Mouse (Mus musculus) embryonic facial prominence, embryonic 15.5 days (tissue): ENCODE measurements at regions not wholly inside any gene's neighbourhood (a gene's known extent, or its start where the extent isn't known, plus 50 kb on each side); places are given as distances from the start of the nearest gene placed in this dataset.

Source experiments
- ATAC-seq: fragments of 200-750 bp; cut with Nextera tagmentation; 2 replicates; pipeline ENCODE4 v1.8.0; 2017; ENCODE audit warnings: low read depth, moderate TSS enrichment; ENCODE audit not compliant: insufficient number of reproducible peaks, low FRiP score, low TSS enrichment
- H3K27ac ChIP-seq: fragments of 300-500 bp; sonication (generic); replicated peaks from 2 replicates; pipeline ENCODE4 v1.5.1; 2015; ENCODE audit warnings: mild to moderate bottlenecking, inconsistent platforms
- H3K27me3 ChIP-seq: fragments of 300-500 bp; sonication (generic); 2 replicates; pipeline ENCODE4 v1.6.1; 2015; ENCODE audit warnings: inconsistent platforms
- H3K36me3 ChIP-seq: fragments of 300-500 bp; sonication (generic); 2 replicates; pipeline ENCODE4 v1.6.1; 2015; ENCODE audit warnings: mild to moderate bottlenecking, inconsistent platforms
- H3K4me1 ChIP-seq: fragments of 300-500 bp; sonication (generic); 2 replicates; pipeline ENCODE4 v1.6.1; 2015; ENCODE audit warnings: inconsistent platforms
- H3K4me2 ChIP-seq: fragments of 300-500 bp; sonication (generic); replicated peaks from 2 replicates; pipeline ENCODE4 v1.6.1; 2015; ENCODE audit warnings: mild to moderate bottlenecking, inconsistent platforms
- H3K4me3 ChIP-seq: fragments of 300-500 bp; sonication (generic); replicated peaks from 2 replicates; pipeline ENCODE4 v1.5.1; 2015; ENCODE audit warnings: mild to moderate bottlenecking, inconsistent platforms
- H3K9ac ChIP-seq: fragments of 300-500 bp; sonication (generic); 2 replicates; pipeline ENCODE4 v1.6.1; 2015; ENCODE audit warnings: inconsistent platforms
- H3K9me3 ChIP-seq: fragments of 300-500 bp; sonication (generic); replicated peaks from 2 replicates; pipeline ENCODE4 v1.6.1; 2016; ENCODE audit warnings: inconsistent platforms
- WGBS: fragments of 180-500 bp; shearing (Covaris S2); methylation state at CpG from one replicate; pipeline ENCODE4 v1.1.7; 2015; 5-methylcytosine and 5-hydroxymethylcytosine counted together

- no peak overlapping the region for H3K4me3 ChIP-seq
- 66% methylated on average over 18 of the region's 18 CpGs for WGBS
- H3K4me1 ChIP-seq: no peaks in the 10 kb centered on the region
- H3K9me3 ChIP-seq: no peaks in the 10 kb centered on the region
- ATAC-seq: no peak
- H3K36me3 ChIP-seq: no peaks in the 10 kb centered on the region
- H3K9ac ChIP-seq: no peak overlapping the region
- H3K27ac ChIP-seq: no peak overlapping the region
- H3K4me2 ChIP-seq: no peak overlapping the region
- H3K27me3 ChIP-seq: no peaks in the 10 kb centered on the region
These were observed 175.6 kb downstream of the Basp1 start for GRCm38 (mm10) chr15:25237665-25238664.

GRCm38 (mm10) chr15:25236191-25236723 is 177.3 kb downstream of the Basp1 start:
- Histone ChIP-seq H3K9ac (no peak overlapping the region), H3K27me3 (no peaks in the 10 kb centered on the region), H3K4me3 (no peak overlapping the region), H3K36me3 (no peaks in the 10 kb centered on the region), H3K9me3 (no peaks in the 10 kb centered on the region), H3K4me2 (no peak overlapping the region), H3K4me1 (no peaks in the 10 kb centered on the region), H3K27ac (no peak overlapping the region)
- 72% methylated on average over 6 of the region's 6 CpGs for WGBS
- ATAC-seq: no peak

GRCm38 (mm10) chr15:25234064-25234700 is 179.4 kb downstream of the Basp1 start:
- H3K27ac ChIP-seq: no peak overlapping the region
- no peak overlapping the region for H3K9ac ChIP-seq
- no peaks in the 10 kb centered on the region for H3K9me3 ChIP-seq
- H3K36me3 ChIP-seq: no peaks in the 10 kb centered on the region
- H3K4me2 ChIP-seq: no peak overlapping the region
- no peaks in the 10 kb centered on the region for H3K4me1 ChIP-seq
- 91% methylated on average over 10 of the region's 10 CpGs for WGBS
- ATAC-seq: no peak
- H3K27me3 ChIP-seq: no peaks in the 10 kb centered on the region
- no peak overlapping the region for H3K4me3 ChIP-seq

- no peak for ATAC-seq
- H3K27ac ChIP-seq: no peak overlapping the region
- no peaks in the 10 kb centered on the region for H3K36me3 ChIP-seq
- WGBS: 79% methylated on average over 4 of the region's 4 CpGs
- H3K4me2 ChIP-seq: no peak overlapping the region
- H3K9me3 ChIP-seq: no peaks in the 10 kb centered on the region
- no peaks in the 10 kb centered on the region for H3K4me1 ChIP-seq
- H3K9ac ChIP-seq: no peak overlapping the region
- H3K27me3 ChIP-seq: no peaks in the 10 kb centered on the region
- no peak overlapping the region for H3K4me3 ChIP-seq
These were observed 183.4 kb downstream of the Basp1 start for GRCm38 (mm10) chr15:25230213-25230612.

- H3K36me3 ChIP-seq: no peaks in the 10 kb centered on the region
- H3K27me3 ChIP-seq: no peaks in the 10 kb centered on the region
- H3K4me2 ChIP-seq: no peak overlapping the region
- no peak overlapping the region for H3K4me3 ChIP-seq
- H3K4me1 ChIP-seq: no peaks in the 10 kb centered on the region
- H3K9me3 ChIP-seq: no peaks in the 10 kb centered on the region
- no peak overlapping the region for H3K9ac ChIP-seq
- no peak for ATAC-seq
- no peak overlapping the region for H3K27ac ChIP-seq
- WGBS: 82% methylated on average over 11 of the region's 11 CpGs
These were observed 183.8 kb downstream of the Basp1 start for GRCm38 (mm10) chr15:25229807-25230206.

GRCm38 (mm10) chr15:25227496-25227895 is 186.1 kb downstream of the Basp1 start:
- Histone ChIP-seq H3K9me3 (no peaks in the 10 kb centered on the region), H3K4me3 (no peak overlapping the region), H3K27me3 (no peaks in the 10 kb centered on the region), H3K36me3 (no peaks in the 10 kb centered on the region), H3K27ac (no peak overlapping the region), H3K4me2 (no peak overlapping the region), H3K4me1 (no peaks in the 10 kb centered on the region), H3K9ac (no peak overlapping the region)
- 40% methylated on average over 7 of the region's 7 CpGs for WGBS
- ATAC-seq: no peak

GRCm38 (mm10) chr15:25225936-25226335 is 187.6 kb downstream of the Basp1 start:
- Histone ChIP-seq H3K27me3 (no peaks in the 10 kb centered on the region), H3K4me1 (no peaks in the 10 kb centered on the region), H3K4me3 (no peak overlapping the region), H3K4me2 (no peak overlapping the region), H3K27ac (no peak overlapping the region), H3K9me3 (no peaks in the 10 kb centered on the region), H3K36me3 (no peaks in the 10 kb centered on the region), H3K9ac (no peak overlapping the region)
- WGBS: 48% methylated on average over 3 of the region's 3 CpGs
- no peak for ATAC-seq

GRCm38 (mm10) chr15:25225431-25225830 is 188.1 kb downstream of the Basp1 start:
- no peak overlapping the region for H3K27ac ChIP-seq
- no peak for ATAC-seq
- WGBS: 74% methylated on average over 3 of the region's 3 CpGs
- no peaks in the 10 kb centered on the region for H3K4me1 ChIP-seq
- H3K9me3 ChIP-seq: no peaks in the 10 kb centered on the region
- no peak overlapping the region for H3K9ac ChIP-seq
- no peaks in the 10 kb centered on the region for H3K27me3 ChIP-seq
- H3K4me2 ChIP-seq: no peak overlapping the region
- H3K4me3 ChIP-seq: no peak overlapping the region
- no peaks in the 10 kb centered on the region for H3K36me3 ChIP-seq

GRCm38 (mm10) chr15:25221749-25222148 is 191.8 kb downstream of the Basp1 start:
- WGBS: 75% methylated on average over 4 of the region's 4 CpGs
- ATAC-seq: no peak
- H3K4me2 ChIP-seq: no peak overlapping the region
- H3K27me3 ChIP-seq: no peaks in the 10 kb centered on the region
- H3K36me3 ChIP-seq: no peaks in the 10 kb centered on the region
- no peak overlapping the region for H3K9ac ChIP-seq
- H3K9me3 ChIP-seq: no peaks in the 10 kb centered on the region
- no peak overlapping the region for H3K4me3 ChIP-seq
- no peak overlapping the region for H3K27ac ChIP-seq
- H3K4me1 ChIP-seq: no peaks in the 10 kb centered on the region

- H3K4me2 ChIP-seq: no peak overlapping the region
- ATAC-seq: no peak
- no peak overlapping the region for H3K9ac ChIP-seq
- 47% methylated on average over 1 of the region's 1 CpGs for WGBS
- H3K36me3 ChIP-seq: no peaks in the 10 kb centered on the region
- no peak overlapping the region for H3K27ac ChIP-seq
- no peaks in the 10 kb centered on the region for H3K9me3 ChIP-seq
- no peaks in the 10 kb centered on the region for H3K4me1 ChIP-seq
- H3K27me3 ChIP-seq: no peaks in the 10 kb centered on the region
- H3K4me3 ChIP-seq: no peak overlapping the region
These were observed 197.2 kb downstream of the Basp1 start for GRCm38 (mm10) chr15:25216375-25216774.

GRCm38 (mm10) chr15:25202097-25202496 is 211.5 kb downstream of the Basp1 start:
- WGBS: 78% methylated on average over 3 of the region's 3 CpGs
- Histone ChIP-seq H3K9me3 (no peaks in the 10 kb centered on the region), H3K4me2 (no peak overlapping the region), H3K27me3 (no peaks in the 10 kb centered on the region), H3K4me3 (no peak overlapping the region), H3K36me3 (no peaks in the 10 kb centered on the region), H3K9ac (no peak overlapping the region), H3K27ac (no peak overlapping the region), H3K4me1 (no peaks in the 10 kb centered on the region)
- ATAC-seq: no peak
